Comparison of ENCODE assay signal across 30 mouse cellular contexts in the genomic region with DNA sequence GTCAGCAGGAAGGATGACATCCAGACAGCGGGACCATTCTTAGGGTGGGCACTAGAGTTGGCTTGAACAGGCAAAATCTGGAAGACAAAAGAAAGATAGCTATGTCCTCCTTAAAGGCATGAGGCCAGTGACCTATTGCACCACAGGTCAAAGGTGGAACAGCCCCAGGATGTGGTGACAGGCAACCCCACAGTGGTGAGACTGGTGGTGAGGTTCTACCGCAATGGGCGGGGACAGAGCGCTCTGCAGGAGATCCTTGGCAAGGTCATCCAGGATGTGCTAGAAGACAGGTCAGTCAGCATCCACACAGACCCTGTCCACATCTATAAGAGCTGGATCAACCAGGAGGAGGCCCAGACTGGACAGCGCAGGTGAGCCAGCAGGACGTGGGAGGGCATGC. TPM values are rescaled to one million over a fixed set of nuclear protein-coding genes. Genes with fewer than 3 reads are reported as not detected.
DNase-seq lines count a peak whose midpoint lies in the region; ATAC-seq and TF ChIP-seq lines count a peak whose summit lies in the region.
"Had no signal": no experiment of that assay in that cellular context is flagged by ENCODE, and none has a peak within 500 bp of the region (broad histone marks: within the 10 kb centered on the region; RNA-seq: fewer than 3 reads in every experiment).

No protein-coding gene starts in this region.

- no peak for TF ChIP-seq CTCF in cerebellum, adult 2 months (IDR thresholded peaks at IDR 0.05; ENCODE audit: borderline replicate concordance, insufficient read depth, low read depth, low read length)

- ATAC-seq in liver, embryonic 12.5 days: 0 out of 2 replicates have a peak, but pooled peaks have one; percentile 26
- no peak for ATAC-seq in liver, embryonic 11.5 days (replicated peaks; ENCODE audit: low FRiP score)
- ATAC-seq in megakaryocyte, adult 5-6 weeks (ENCODE audit: poor library complexity, severe bottlenecking): peak; percentile 86
- ATAC-seq in stomach, embryonic 15.5 days (ENCODE audit: insufficient read depth, low FRiP score, low read depth): no peak
- ATAC-seq: forebrain, embryonic 15.5 days; Patski had no signal

- H3K4me3 ChIP-seq in liver, embryonic 12.5 days: no peak overlapping the region
- no peak overlapping the region for H3K4me3 ChIP-seq in liver, embryonic 11.5 days (ENCODE audit: low read depth, low read length)
- H3K4me3 ChIP-seq in stomach, embryonic 15.5 days (replicated peaks): no peak overlapping the region
- no peak overlapping the region for H3K4me3 ChIP-seq in embryonic facial prominence, embryonic 10.5 days
- H3K4me3 ChIP-seq in cerebellum, adult 2 months (replicated peaks; ENCODE audit: insufficient read depth, low read depth, low read length): no peak overlapping the region
- H3K4me3 ChIP-seq: embryonic facial prominence, embryonic 13.5 days; erythroblast, embryonic 14.5 days; forebrain, embryonic 12.5 days; forebrain, embryonic 15.5 days; heart, embryonic 13.5 days; hindbrain, embryonic 12.5 days; hindbrain, embryonic 15.5 days had no signal

- no peak for DNase-seq in liver, embryonic 11.5 days (ENCODE audit: low spot score)
- peak; percentile 22 for DNase-seq in CD4-positive helper T cell, adult 2 months (ENCODE audit: low read depth, low spot score)
- no peak for DNase-seq in embryonic facial prominence, embryonic 10.5 days (ENCODE audit: low spot score)
- DNase-seq in c-Kit-positive CD71-positive TER-119-positive erythroid progenitor cells, embryonic 14.5 days (ENCODE audit: low spot score): no peak
- DNase-seq in cerebellum, adult 2 months: no peak
- DNase-seq: adrenal gland, adult 2 months; adrenal gland, postnatal 14 days; cerebellum, adult 11-12 months; cerebellum, adult 9-11 months; cerebellum, postnatal 25 days; gastrocnemius, postnatal 25 days; heart, adult 18-20 months had no signal

- TF ChIP-seq POLR2A in cerebellum, adult 2 months (IDR thresholded peaks at IDR 0.05; ENCODE audit: borderline replicate concordance, insufficient read depth, low read length): no peak

- no peaks in the 10 kb centered on the region for H3K27me3 ChIP-seq in liver, embryonic 12.5 days (replicated peaks)
- H3K27me3 ChIP-seq in liver, embryonic 11.5 days (replicated peaks; ENCODE audit: control insufficient read depth, insufficient read depth, low read length): no peaks in the 10 kb centered on the region
- no peaks in the 10 kb centered on the region for H3K27me3 ChIP-seq in stomach, embryonic 15.5 days (replicated peaks)
- no peaks in the 10 kb centered on the region for H3K27me3 ChIP-seq in embryonic facial prominence, embryonic 10.5 days (replicated peaks; ENCODE audit: low read depth, poor library complexity, severe bottlenecking)
- H3K27me3 ChIP-seq in cerebellum, adult 2 months (ENCODE audit: control insufficient read depth, insufficient read depth, low read length): no peaks in the 10 kb centered on the region
- H3K27me3 ChIP-seq: CH12.LX; embryonic facial prominence, embryonic 13.5 days; forebrain, embryonic 12.5 days; forebrain, embryonic 15.5 days; heart, embryonic 13.5 days; hindbrain, embryonic 12.5 days; hindbrain, embryonic 15.5 days; Patski had no signal

- no peak overlapping the region for H3K27ac ChIP-seq in liver, embryonic 12.5 days
- no peak overlapping the region for H3K27ac ChIP-seq in liver, embryonic 11.5 days (ENCODE audit: low read depth, low read length)
- no peak overlapping the region for H3K27ac ChIP-seq in stomach, embryonic 15.5 days
- H3K27ac ChIP-seq in embryonic facial prominence, embryonic 10.5 days (replicated peaks): no peak overlapping the region
- H3K27ac ChIP-seq in cerebellum, adult 2 months (ENCODE audit: insufficient read depth, low read length): no peak overlapping the region
- H3K27ac ChIP-seq: embryonic facial prominence, embryonic 13.5 days; forebrain, embryonic 12.5 days; forebrain, embryonic 15.5 days; heart, embryonic 13.5 days; hindbrain, embryonic 12.5 days; hindbrain, embryonic 15.5 days had no signal

- no peaks in the 10 kb centered on the region for H3K4me1 ChIP-seq in liver, embryonic 12.5 days
- H3K4me1 ChIP-seq in liver, embryonic 11.5 days (replicated peaks; ENCODE audit: control insufficient read depth, insufficient read depth, low read length): no peaks in the 10 kb centered on the region
- H3K4me1 ChIP-seq in stomach, embryonic 15.5 days: no peaks in the 10 kb centered on the region
- H3K4me1 ChIP-seq in embryonic facial prominence, embryonic 10.5 days: no peaks in the 10 kb centered on the region
- no peaks in the 10 kb centered on the region for H3K4me1 ChIP-seq in cerebellum, adult 2 months (ENCODE audit: control insufficient read depth, insufficient read depth, low read length)
- H3K4me1 ChIP-seq: embryonic facial prominence, embryonic 13.5 days; forebrain, embryonic 12.5 days; forebrain, embryonic 15.5 days; hindbrain, embryonic 12.5 days; hindbrain, embryonic 15.5 days had no signal

- peaks cover 94% of the 10 kb centered on the region for H3K36me3 ChIP-seq in liver, embryonic 12.5 days
- H3K36me3 ChIP-seq in liver, embryonic 11.5 days (ENCODE audit: control insufficient read depth, insufficient read depth, low read length): peaks cover 37% of the 10 kb centered on the region
- peaks cover 57% of the 10 kb centered on the region for H3K36me3 ChIP-seq in stomach, embryonic 15.5 days
- H3K36me3 ChIP-seq in embryonic facial prominence, embryonic 10.5 days (replicated peaks): peaks cover 99% of the 10 kb centered on the region
- H3K36me3 ChIP-seq: forebrain, embryonic 15.5 days; hindbrain, embryonic 15.5 days had no signal

- H3K4me2 ChIP-seq in liver, embryonic 12.5 days: no peak overlapping the region
- H3K4me2 ChIP-seq in liver, embryonic 11.5 days: no peak overlapping the region
- no peak overlapping the region for H3K4me2 ChIP-seq in stomach, embryonic 15.5 days
- H3K4me2 ChIP-seq: embryonic facial prominence, embryonic 13.5 days; forebrain, embryonic 12.5 days; forebrain, embryonic 15.5 days; heart, embryonic 13.5 days; hindbrain, embryonic 12.5 days; hindbrain, embryonic 15.5 days had no signal

- WGBS in liver, embryonic 12.5 days (ENCODE audit: insufficient replicate concordance): 89% methylated on average over 6 of the region's 6 CpGs
- 89% methylated on average over 6 of the region's 6 CpGs for WGBS in liver, embryonic 11.5 days
- WGBS in stomach, embryonic 15.5 days: 94% methylated on average over 6 of the region's 6 CpGs
- 96% methylated on average over 6 of the region's 6 CpGs for WGBS in embryonic facial prominence, embryonic 10.5 days
- 94% methylated on average over 6 of the region's 6 CpGs for WGBS in cerebellum, adult 2 months

- H3K9ac ChIP-seq in liver, embryonic 12.5 days: no peak overlapping the region
- no peak overlapping the region for H3K9ac ChIP-seq in liver, embryonic 11.5 days (ENCODE audit: low read depth, low read length)
- H3K9ac ChIP-seq in stomach, embryonic 15.5 days: 0 out of 2 replicates have a peak overlapping the region, but pooled peaks have one; percentile 2
- H3K9ac ChIP-seq: embryonic facial prominence, embryonic 13.5 days; forebrain, embryonic 12.5 days; forebrain, embryonic 15.5 days; heart, embryonic 13.5 days; hindbrain, embryonic 12.5 days; hindbrain, embryonic 15.5 days had no signal

- no peaks in the 10 kb centered on the region for H3K9me3 ChIP-seq in liver, embryonic 12.5 days (replicated peaks)
- no peaks in the 10 kb centered on the region for H3K9me3 ChIP-seq in liver, embryonic 11.5 days (ENCODE audit: control insufficient read depth, low read length)
- no peaks in the 10 kb centered on the region for H3K9me3 ChIP-seq in stomach, embryonic 15.5 days
- no peaks in the 10 kb centered on the region for H3K9me3 ChIP-seq in embryonic facial prominence, embryonic 10.5 days
- H3K9me3 ChIP-seq: embryonic facial prominence, embryonic 13.5 days; forebrain, embryonic 12.5 days; forebrain, embryonic 15.5 days; G1E; heart, embryonic 13.5 days; hindbrain, embryonic 12.5 days; hindbrain, embryonic 15.5 days had no signal

RNA-seq across cellular contexts. Expression of gene Iqgap3, which starts 27.4 kb away (rescaled TPM):
- 11.2 and 11.8 TPM in 2 replicates for polyA plus RNA-seq in liver, embryonic 12.5 days (2016; fragmentation: Nextera tagmentation; extraction: Ambion mirVana)
- polyA plus RNA-seq in liver, embryonic 11.5 days (2014; fragmentation: Nextera tagmentation; extraction: Ambion mirVana): 16.8 and 19.1 TPM in 2 replicates
- total RNA-seq in megakaryocyte, adult 5-6 weeks (2015): 13.5 and 16.3 TPM in 2 replicates
- 26.3 and 27.8 TPM in 2 replicates for total RNA-seq in megakaryocyte, adult 5-6 weeks (2017)
- 16.0 and 18.7 TPM in 2 replicates for polyA plus RNA-seq in stomach, embryonic 15.5 days (2015; fragmentation: Nextera tagmentation; extraction: Ambion mirVana)
- polyA plus RNA-seq in embryonic facial prominence, embryonic 10.5 days (2016; fragmentation: Nextera tagmentation; extraction: Ambion mirVana): 27.3 and 28.2 TPM in 2 replicates
- polyA plus RNA-seq in cerebellum, adult 2 months (2012; rRNA removed): 0.11 and 0.14 TPM in 2 replicates

RNA-seq across cellular contexts. Expression of gene Ttc24, which starts 31.0 kb away (rescaled TPM):
- polyA plus RNA-seq in liver, embryonic 12.5 days (2016; fragmentation: Nextera tagmentation; extraction: Ambion mirVana): not detected in 2 replicates
- not detected in 2 replicates for polyA plus RNA-seq in liver, embryonic 11.5 days (2014; fragmentation: Nextera tagmentation; extraction: Ambion mirVana)
- not detected in 2 replicates for total RNA-seq in megakaryocyte, adult 5-6 weeks (2015)
- not detected in 2 replicates for total RNA-seq in megakaryocyte, adult 5-6 weeks (2017)
- not detected in 2 replicates for polyA plus RNA-seq in stomach, embryonic 15.5 days (2015; fragmentation: Nextera tagmentation; extraction: Ambion mirVana)
- 0.09 and 0.24 TPM in 2 replicates for polyA plus RNA-seq in embryonic facial prominence, embryonic 10.5 days (2016; fragmentation: Nextera tagmentation; extraction: Ambion mirVana)
- polyA plus RNA-seq in cerebellum, adult 2 months (2012; rRNA removed): not detected in 2 replicates
- total RNA-seq: adrenal gland, adult 2 months; adrenal gland, postnatal 14 days; adrenal gland, postnatal 4 days; CH12.LX; common myeloid progenitor, adult 5-6 weeks; gastrocnemius, adult 8-10 months; gastrocnemius, postnatal 25 days; heart, adult 18-20 months; heart, postnatal 25 days; hematopoietic stem cell, adult 5-6 weeks had no signal
- polyA plus RNA-seq: adrenal gland, adult 2 months; erythroblast, embryonic 14.5 days; forebrain, embryonic 15.5 days; G1E; heart, embryonic 13.5 days; hindbrain, embryonic 15.5 days; Patski had no signal

RNA-seq across cellular contexts. Expression of gene Mef2d, which starts 33.0 kb away (rescaled TPM):
- 12.1 and 13.6 TPM in 2 replicates for polyA plus RNA-seq in liver, embryonic 12.5 days (2016; fragmentation: Nextera tagmentation; extraction: Ambion mirVana)
- polyA plus RNA-seq in liver, embryonic 11.5 days (2014; fragmentation: Nextera tagmentation; extraction: Ambion mirVana): 27.6 and 28.0 TPM in 2 replicates
- total RNA-seq in megakaryocyte, adult 5-6 weeks (2015): 73.3 and 77.4 TPM in 2 replicates
- total RNA-seq in megakaryocyte, adult 5-6 weeks (2017): 29.2 and 42.0 TPM in 2 replicates
- polyA plus RNA-seq in stomach, embryonic 15.5 days (2015; fragmentation: Nextera tagmentation; extraction: Ambion mirVana): 17.7 and 19.9 TPM in 2 replicates
- polyA plus RNA-seq in embryonic facial prominence, embryonic 10.5 days (2016; fragmentation: Nextera tagmentation; extraction: Ambion mirVana): 11.1 and 12.1 TPM in 2 replicates
- 102 and 116 TPM in 2 replicates for polyA plus RNA-seq in cerebellum, adult 2 months (2012; rRNA removed)

RNA-seq across cellular contexts. Expression of gene Naxe, which starts 50.8 kb away (rescaled TPM):
- polyA plus RNA-seq in liver, embryonic 12.5 days (2016; fragmentation: Nextera tagmentation; extraction: Ambion mirVana): 72.1 TPM in 2 replicates
- polyA plus RNA-seq in liver, embryonic 11.5 days (2014; fragmentation: Nextera tagmentation; extraction: Ambion mirVana): 98.7 and 106 TPM in 2 replicates
- total RNA-seq in megakaryocyte, adult 5-6 weeks (2015): 48.2 and 56.4 TPM in 2 replicates
- total RNA-seq in megakaryocyte, adult 5-6 weeks (2017): 17.8 and 29.3 TPM in 2 replicates
- 156 and 163 TPM in 2 replicates for polyA plus RNA-seq in stomach, embryonic 15.5 days (2015; fragmentation: Nextera tagmentation; extraction: Ambion mirVana)
- polyA plus RNA-seq in embryonic facial prominence, embryonic 10.5 days (2016; fragmentation: Nextera tagmentation; extraction: Ambion mirVana): 126 and 145 TPM in 2 replicates
- 118 and 120 TPM in 2 replicates for polyA plus RNA-seq in cerebellum, adult 2 months (2012; rRNA removed)

Comparison
In these comparisons a context has a peak if more than half of its experiments do, and no peak if none do; other contexts are left out.
1. ATAC-seq: peak in liver, embryonic 12.5 days (single experiment) and megakaryocyte, adult 5-6 weeks (single experiment); none in liver, embryonic 11.5 days (single experiment) and stomach, embryonic 15.5 days (single experiment).
2. RNA of gene Iqgap3, which starts 27.4 kb away (polyA plus RNA-seq): 27.3 to 28.2 TPM in embryonic facial prominence, embryonic 10.5 days, 16.8 to 19.1 TPM in liver, embryonic 11.5 days, 16.0 to 18.7 TPM in stomach, embryonic 15.5 days and 11.2 to 11.8 TPM in liver, embryonic 12.5 days; 0.11 to 0.14 TPM in cerebellum, adult 2 months; every median in the first group is over 10 times any median in the second.